Mouse (Mus musculus) stomach, postnatal 0 days (tissue): Measurements from ENCODE around the gene Zfp334.

Experiments used
- CTCF ChIP-seq: IDR thresholded peaks from 2 replicates; pipeline ENCODE4 v1.5.1; 2016; ENCODE audit warnings: antibody characterized with exemption, low read depth, mild to moderate bottlenecking, moderate library complexity
- EP300 ChIP-seq: optimal IDR thresholded peaks from 2 replicates; pipeline ENCODE3; 2016; ENCODE audit warnings: antibody characterized with exemption

DNA sequence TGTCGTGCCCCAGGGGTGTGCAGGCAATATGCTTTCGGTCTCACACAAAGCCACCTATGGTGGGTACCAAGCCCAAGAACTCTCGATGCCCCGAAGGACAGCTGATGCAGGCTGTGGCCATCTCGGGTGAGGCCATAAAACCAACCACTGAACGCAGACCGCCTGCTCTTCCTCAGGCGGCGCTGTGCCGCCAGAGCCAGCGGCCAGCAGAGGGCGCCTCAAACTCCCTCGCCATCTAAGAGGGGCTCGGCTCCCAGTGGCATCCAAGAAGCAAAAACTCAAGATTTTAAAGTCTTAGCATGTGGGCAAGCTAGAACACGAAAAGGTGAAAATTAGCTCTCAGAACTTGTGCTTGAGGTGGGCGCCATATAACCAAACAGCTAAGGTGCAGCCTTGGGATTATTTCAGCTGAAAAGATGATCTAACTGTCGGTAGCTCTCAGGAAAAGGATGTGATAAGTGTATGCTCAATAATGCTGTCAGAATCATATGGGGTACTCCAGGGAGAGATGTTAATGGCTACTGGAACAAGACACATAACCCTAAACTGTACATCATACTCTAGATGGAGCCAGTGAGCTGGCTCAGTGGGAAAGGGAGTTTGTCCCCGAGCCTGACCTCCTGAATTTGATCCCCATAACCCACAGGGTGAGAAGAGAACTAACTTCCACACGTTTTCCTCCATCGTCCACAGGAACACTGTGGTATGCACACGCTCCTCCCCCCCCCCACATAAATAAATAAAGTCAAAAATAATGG is 23.5 kb downstream of the Zfp334 start:
- TF ChIP-seq CTCF (peak; percentile 87), EP300 (no peak)
